29 mouse cellular contexts compared by ENCODE assay signal in the genomic region with DNA sequence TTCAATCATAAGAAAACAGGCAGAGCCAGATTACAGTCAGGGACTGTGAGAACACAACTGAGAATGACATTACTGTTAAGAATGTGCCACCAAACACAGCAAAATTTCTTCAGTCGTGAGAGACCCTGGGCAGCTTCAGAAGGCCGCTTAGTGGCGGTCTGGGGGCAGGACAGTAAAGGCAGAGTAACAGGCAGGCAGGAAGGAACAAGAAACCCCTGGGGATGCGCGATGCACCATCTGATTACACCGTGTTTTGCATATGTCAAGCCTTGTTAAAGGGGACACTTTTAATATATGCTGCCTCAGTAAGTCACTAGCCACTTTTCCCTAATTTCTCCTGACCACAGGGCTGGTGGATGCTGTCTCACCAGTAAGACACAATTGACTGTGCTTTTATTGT.
DNase-seq lines count a peak whose midpoint lies in the region; ATAC-seq and TF ChIP-seq lines count a peak whose summit lies in the region.
"Had no signal": no experiment of that assay in that cellular context is flagged by ENCODE, and none has a peak within 500 bp of the region (broad histone marks: within the 10 kb centered on the region; RNA-seq: fewer than 3 reads in every experiment).

No protein-coding gene starts in this region.

- peak; percentile 28 for DNase-seq in hindbrain, embryonic 11.5 days (ENCODE audit: low spot score)
- DNase-seq in neural tube, embryonic 10.5 days (ENCODE audit: extremely low spot score, low spot score): no peak
- peak; percentile 48 for DNase-seq in brain, embryonic 14.5 days (ENCODE audit: low read depth)
- peak; percentile 47 for DNase-seq in retina, embryonic 14.5 days (ENCODE audit: low spot score)
- DNase-seq in left cerebral cortex, postnatal 14 days (ENCODE audit: low spot score in 2 of 2): no peak
- DNase-seq in forebrain, embryonic 10.5 days (ENCODE audit: extremely low spot score, low spot score): no peak
- DNase-seq: adrenal gland, adult 2 months; cerebellum, adult 8-10 months; cerebellum, postnatal 25 days; forebrain, postnatal 0 days; gastrocnemius, postnatal 10 days; heart, postnatal 36 days; kidney, adult 2 months; kidney, postnatal 36 days; liver, embryonic 13.5 days; lung, adult 2 months; lung, postnatal 10 days; right cerebral cortex, postnatal 14 days; thymus, postnatal 4 days had no signal

- 55% methylated on average over 6 of the region's 6 CpGs for WGBS in hindbrain, embryonic 11.5 days
- WGBS in hindbrain, embryonic 16.5 days: 27% methylated on average over 6 of the region's 6 CpGs
- 19% methylated on average over 6 of the region's 6 CpGs for WGBS in neural tube, embryonic 13.5 days
- WGBS in forebrain, embryonic 10.5 days: 53% methylated on average over 6 of the region's 6 CpGs

- intact Hi-C loops in left cerebral cortex, postnatal 14 days (cut with DNase I): no loop called here

- H3K4me2 ChIP-seq in hindbrain, embryonic 11.5 days (replicated peaks; ENCODE audit: low read depth, low read length): no peak overlapping the region
- H3K4me2 ChIP-seq in hindbrain, embryonic 16.5 days (ENCODE audit: low read length): no peak overlapping the region
- H3K4me2 ChIP-seq in neural tube, embryonic 13.5 days: no peak overlapping the region
- H3K4me2 ChIP-seq: embryonic facial prominence, embryonic 12.5 days; heart, embryonic 15.5 days; hindbrain, embryonic 14.5 days; liver, embryonic 13.5 days had no signal

- no peaks in the 10 kb centered on the region for H3K27me3 ChIP-seq in hindbrain, embryonic 11.5 days (ENCODE audit: control insufficient read depth, insufficient read depth, low read length)
- H3K27me3 ChIP-seq in hindbrain, embryonic 16.5 days (replicated peaks; ENCODE audit: control insufficient read depth, insufficient read depth, low read length): no peaks in the 10 kb centered on the region
- H3K27me3 ChIP-seq in neural tube, embryonic 13.5 days: no peaks in the 10 kb centered on the region; the same call in 1 of the 2 replicates
- no peaks in the 10 kb centered on the region; the same call in 1 of the 2 replicates for H3K27me3 ChIP-seq in forebrain, embryonic 10.5 days (ENCODE audit: poor library complexity, severe bottlenecking)
- H3K27me3 ChIP-seq: embryonic facial prominence, embryonic 12.5 days; heart, embryonic 15.5 days; liver, embryonic 13.5 days had no signal

- no peak overlapping the region for H3K27ac ChIP-seq in hindbrain, embryonic 11.5 days (ENCODE audit: low read depth, low read length)
- no peak overlapping the region for H3K27ac ChIP-seq in hindbrain, embryonic 16.5 days (ENCODE audit: low read depth, low read length)
- H3K27ac ChIP-seq in neural tube, embryonic 13.5 days (replicated peaks): 0 out of 2 replicates have a peak overlapping the region, but pooled peaks have one; percentile 46
- no peak overlapping the region for H3K27ac ChIP-seq in forebrain, embryonic 10.5 days
- H3K27ac ChIP-seq: embryonic facial prominence, embryonic 12.5 days; heart, embryonic 10.5 days; heart, embryonic 15.5 days; hindbrain, embryonic 14.5 days; layer of hippocampus, adult 2 months; left cerebral cortex, adult 2 months; liver, embryonic 13.5 days; midbrain, embryonic 10.5 days had no signal

- no peak overlapping the region for H3K4me3 ChIP-seq in hindbrain, embryonic 11.5 days (ENCODE audit: low read depth, low read length)
- no peak overlapping the region for H3K4me3 ChIP-seq in hindbrain, embryonic 16.5 days (ENCODE audit: low read length)
- no peak overlapping the region for H3K4me3 ChIP-seq in neural tube, embryonic 13.5 days
- H3K4me3 ChIP-seq in forebrain, embryonic 10.5 days: no peak overlapping the region
- H3K4me3 ChIP-seq: embryonic facial prominence, embryonic 12.5 days; heart, embryonic 10.5 days; heart, embryonic 15.5 days; layer of hippocampus, adult 2 months; left cerebral cortex, adult 2 months; liver, embryonic 13.5 days; midbrain, embryonic 10.5 days had no signal

- H3K36me3 ChIP-seq in hindbrain, embryonic 11.5 days (ENCODE audit: control insufficient read depth, insufficient read depth, low read length): no peaks in the 10 kb centered on the region
- no peaks in the 10 kb centered on the region for H3K36me3 ChIP-seq in hindbrain, embryonic 16.5 days (ENCODE audit: control insufficient read depth, insufficient read depth, low read length)
- no peaks in the 10 kb centered on the region for H3K36me3 ChIP-seq in neural tube, embryonic 13.5 days
- H3K36me3 ChIP-seq in forebrain, embryonic 10.5 days (replicated peaks): no peaks in the 10 kb centered on the region
- H3K36me3 ChIP-seq: embryonic facial prominence, embryonic 12.5 days; heart, embryonic 10.5 days; heart, embryonic 15.5 days; liver, embryonic 13.5 days; midbrain, embryonic 10.5 days had no signal

- H3K4me1 ChIP-seq in hindbrain, embryonic 11.5 days (replicated peaks; ENCODE audit: control insufficient read depth, insufficient read depth, low read length): no peaks in the 10 kb centered on the region
- H3K4me1 ChIP-seq in hindbrain, embryonic 16.5 days (ENCODE audit: control insufficient read depth, insufficient read depth, low read depth, low read length): no peaks in the 10 kb centered on the region
- peaks cover 12% of the 10 kb centered on the region for H3K4me1 ChIP-seq in neural tube, embryonic 13.5 days (replicated peaks)
- peaks cover 12% of the 10 kb centered on the region for H3K4me1 ChIP-seq in forebrain, embryonic 10.5 days
- H3K4me1 ChIP-seq: heart, embryonic 15.5 days; liver, embryonic 13.5 days had no signal

- no peak for ATAC-seq in hindbrain, embryonic 11.5 days (ENCODE audit: low FRiP score)
- no peak for ATAC-seq in hindbrain, embryonic 16.5 days
- peak; percentile 15; the same call in 1 of the 2 replicates for ATAC-seq in neural tube, embryonic 13.5 days (ENCODE audit: low read depth)
- ATAC-seq: CD4-positive, CD25-positive, alpha-beta regulatory T cell, adult 4 months; forebrain, postnatal 0 days had no signal

- H3K9me3 ChIP-seq in hindbrain, embryonic 11.5 days (ENCODE audit: control insufficient read depth, low read length): no peaks in the 10 kb centered on the region
- no peaks in the 10 kb centered on the region for H3K9me3 ChIP-seq in hindbrain, embryonic 16.5 days (ENCODE audit: control insufficient read depth, low read length)
- no peaks in the 10 kb centered on the region for H3K9me3 ChIP-seq in neural tube, embryonic 13.5 days
- no peaks in the 10 kb centered on the region for H3K9me3 ChIP-seq in forebrain, embryonic 10.5 days
- H3K9me3 ChIP-seq: embryonic facial prominence, embryonic 12.5 days; heart, embryonic 10.5 days; heart, embryonic 15.5 days; liver, embryonic 13.5 days; midbrain, embryonic 10.5 days had no signal

- TF ChIP-seq POLR2A in brain, embryonic 14.5 days (IDR thresholded peaks at IDR 0.05; ENCODE audit: borderline replicate concordance, extremely low read depth, insufficient read depth, insufficient read length, poor library complexity, severe bottlenecking): no peak

- TF ChIP-seq CTCF in brain, embryonic 14.5 days (IDR thresholded peaks at IDR 0.05; ENCODE audit: borderline replicate concordance, extremely low read depth, insufficient read depth, insufficient read length): no peak

- H3K9ac ChIP-seq in hindbrain, embryonic 11.5 days (ENCODE audit: low read depth, low read length): no peak overlapping the region
- H3K9ac ChIP-seq in hindbrain, embryonic 16.5 days (ENCODE audit: low read depth, low read length): no peak overlapping the region
- 0 out of 2 replicates have a peak overlapping the region, but pooled peaks have one; percentile 8 for H3K9ac ChIP-seq in neural tube, embryonic 13.5 days
- H3K9ac ChIP-seq: embryonic facial prominence, embryonic 12.5 days; forebrain, postnatal 0 days; heart, embryonic 15.5 days; hindbrain, embryonic 14.5 days; liver, embryonic 13.5 days had no signal

Comparison
In these comparisons a context has a peak if more than half of its experiments do, and no peak if none do; other contexts are left out.
1. DNase-seq: peak in hindbrain, embryonic 11.5 days (single experiment), brain, embryonic 14.5 days (single experiment) and retina, embryonic 14.5 days (single experiment); none in neural tube, embryonic 10.5 days (single experiment), left cerebral cortex, postnatal 14 days (0 of 2) and forebrain, embryonic 10.5 days (single experiment).